Mouse (Mus musculus): ENCODE data around the gene Pax9. TPM values are rescaled to one million over a fixed set of nuclear protein-coding genes. Genes with fewer than 3 reads are reported as not detected.

The Pax9 gene
- polyA plus RNA-seq, 1 experiment from 2014 or later: 0.48 TPM

- Histone ChIP-seq H3K4me2 (ENCODE audit: low read depth, low read length) (no peak overlapping the region), H3K27me3 (ENCODE audit: control insufficient read depth, insufficient read depth, low read depth, low read length) (peaks cover 5% of the 10 kb centered on the region; the same call in 1 of the 2 replicates), H3K4me3 (ENCODE audit: low read length) (no peak overlapping the region), H3K36me3 (ENCODE audit: control insufficient read depth, insufficient read depth, low read length) (no peaks in the 10 kb centered on the region), H3K4me1 (replicated peaks; ENCODE audit: control insufficient read depth, insufficient read depth, low read length) (no peaks in the 10 kb centered on the region), H3K27ac (ENCODE audit: low read length) (no peak overlapping the region), H3K9me3 (ENCODE audit: control insufficient read depth, low read length) (no peaks in the 10 kb centered on the region), H3K9ac (ENCODE audit: low read length) (no peak overlapping the region)
- 23% methylated on average over 14 of the region's 14 CpGs for WGBS
- no peak for ATAC-seq (ENCODE audit: low read depth)
Measured at GRCm38 (mm10) chr12:56717971-56718706, 26.6 kb downstream of the Pax9 start.

- Histone ChIP-seq H3K9me3 (ENCODE audit: control insufficient read depth, low read length) (no peaks in the 10 kb centered on the region), H3K4me2 (ENCODE audit: low read depth, low read length) (no peak overlapping the region), H3K27ac (ENCODE audit: low read length) (no peak overlapping the region), H3K9ac (ENCODE audit: low read length) (no peak overlapping the region), H3K4me3 (ENCODE audit: low read length) (no peak overlapping the region), H3K4me1 (replicated peaks; ENCODE audit: control insufficient read depth, insufficient read depth, low read length) (no peaks in the 10 kb centered on the region), H3K36me3 (ENCODE audit: control insufficient read depth, insufficient read depth, low read length) (no peaks in the 10 kb centered on the region), H3K27me3 (ENCODE audit: control insufficient read depth, insufficient read depth, low read depth, low read length) (peaks cover 5% of the 10 kb centered on the region; the same call in 1 of the 2 replicates)
- WGBS: 40% methylated on average over 6 of the region's 6 CpGs
- no peak for ATAC-seq (ENCODE audit: low read depth)
Measured at GRCm38 (mm10) chr12:56718707-56719051, 27.1 kb downstream of the Pax9 start.

- H3K4me2 ChIP-seq (ENCODE audit: low read depth, low read length): no peak overlapping the region
- WGBS: 41% methylated on average over 4 of the region's 4 CpGs
- no peaks in the 10 kb centered on the region for H3K27me3 ChIP-seq (ENCODE audit: control insufficient read depth, insufficient read depth, low read depth, low read length)
Measured at GRCm38 (mm10) chr12:56727631-56728030, 36.1 kb downstream of the Pax9 start.

GRCm38 (mm10) chr12:56737104-56737503, 45.5 kb downstream of the Pax9 start:
- ATAC-seq (ENCODE audit: low read depth): no peak
- H3K9ac ChIP-seq (ENCODE audit: low read length): no peak overlapping the region
- no peaks in the 10 kb centered on the region for H3K4me1 ChIP-seq (replicated peaks; ENCODE audit: control insufficient read depth, insufficient read depth, low read length)
- H3K27me3 ChIP-seq (ENCODE audit: control insufficient read depth, insufficient read depth, low read depth, low read length): no peaks in the 10 kb centered on the region
- no peak overlapping the region for H3K4me2 ChIP-seq (ENCODE audit: low read depth, low read length)
- WGBS: 50% methylated on average over 4 of the region's 4 CpGs
- no peak overlapping the region for H3K27ac ChIP-seq (ENCODE audit: low read length)
- H3K36me3 ChIP-seq (ENCODE audit: control insufficient read depth, insufficient read depth, low read length): no peaks in the 10 kb centered on the region
- no peaks in the 10 kb centered on the region for H3K9me3 ChIP-seq (ENCODE audit: control insufficient read depth, low read length)
- H3K4me3 ChIP-seq (ENCODE audit: low read length): no peak overlapping the region

More at GRCm38 (mm10) chr12:56727631-56728030, 36.1 kb downstream of the Pax9 start:
- no peak for ATAC-seq (ENCODE audit: low read depth)
- Histone ChIP-seq H3K9ac (ENCODE audit: low read length) (no peak overlapping the region), H3K36me3 (ENCODE audit: control insufficient read depth, insufficient read depth, low read length) (no peaks in the 10 kb centered on the region), H3K4me3 (ENCODE audit: low read length) (no peak overlapping the region), H3K27ac (ENCODE audit: low read length) (no peak overlapping the region), H3K9me3 (ENCODE audit: control insufficient read depth, low read length) (no peaks in the 10 kb centered on the region), H3K4me1 (replicated peaks; ENCODE audit: control insufficient read depth, insufficient read depth, low read length) (no peaks in the 10 kb centered on the region)

Other genes starting within 250 kb of the Pax9 start
- 74.8 and 91.7 TPM in 2 replicates for gene Nkx2-1, start 154.9 kb upstream of the Pax9 start, polyA plus RNA-seq (2015; fragmentation: Nextera tagmentation; extraction: Ambion mirVana)
- gene Nkx2-9, start 78.5 kb upstream of the Pax9 start, polyA plus RNA-seq (2015; fragmentation: Nextera tagmentation; extraction: Ambion mirVana): not detected in 2 replicates